Mouse (Mus musculus) C2C12 (cell line): ENCODE results near the gene Musk. TPM values are rescaled to one million over a fixed set of nuclear protein-coding genes. Genes with fewer than 3 reads are reported as not detected.

Experiments used
- H3K27me3 ChIP-seq: one replicate; pipeline ENCODE4 v1.6.1; 2011; ENCODE audit not compliant: control insufficient read depth, insufficient read depth, insufficient read length
- H3K36me3 ChIP-seq: one replicate; pipeline ENCODE4 v1.6.1; 2011; ENCODE audit not compliant: control insufficient read depth, insufficient read depth
- H3K4me3 ChIP-seq: one replicate; pipeline ENCODE4 v1.5.1; 2011; ENCODE audit warnings: mild to moderate bottlenecking, control low read depth; ENCODE audit not compliant: poor library complexity, insufficient read depth, severe bottlenecking
- H3K79me2 ChIP-seq: one replicate; pipeline ENCODE4 v1.6.1; 2011; ENCODE audit not compliant: control insufficient read depth, insufficient read depth
- H3K79me3 ChIP-seq: one replicate; pipeline ENCODE4 v1.6.1; 2011; ENCODE audit warnings: low read depth, control low read depth
- H3ac ChIP-seq: one replicate; pipeline ENCODE3; 2011; ENCODE audit warnings: low read depth; ENCODE audit not compliant: control insufficient read depth, insufficient read length
- CEBPB ChIP-seq: IDR thresholded peaks from one replicate; pipeline ENCODE4 v1.6.1; 2011; ENCODE audit warnings: low read depth, mild to moderate bottlenecking, control low read depth, moderate library complexity
- CTCF ChIP-seq: IDR thresholded peaks from one replicate; pipeline ENCODE4 v1.5.1; 2011; ENCODE audit not compliant: control insufficient read depth, insufficient read depth, insufficient read length
- FOSL1 ChIP-seq: IDR thresholded peaks from one replicate; pipeline ENCODE4 v1.8.0; 2011; ENCODE audit warnings: mild to moderate bottlenecking, low read length; ENCODE audit not compliant: poor library complexity, insufficient read depth, severe bottlenecking
- MAX ChIP-seq: IDR thresholded peaks from one replicate; pipeline ENCODE4 v1.6.1; 2011; ENCODE audit warnings: mild to moderate bottlenecking, control low read depth
- MYOD1 ChIP-seq: IDR thresholded peaks from one replicate; pipeline ENCODE4 v1.6.1; 2011; ENCODE audit warnings: low read depth; ENCODE audit not compliant: control insufficient read depth, insufficient read length
- MYOG ChIP-seq: IDR thresholded peaks from one replicate; pipeline ENCODE4 v1.6.1; 2011; ENCODE audit not compliant: control insufficient read depth, insufficient read length; ENCODE audit errors: extremely low read depth
- USF1 ChIP-seq: IDR thresholded peaks from one replicate; pipeline ENCODE4 v1.6.1; 2011; ENCODE audit warnings: low read depth, mild to moderate bottlenecking, control low read depth, moderate library complexity
- polyA plus RNA-seq: library from polyadenylated mRNA; unstranded; fragments of >200 nt; fragmentation: generic; extraction: Trizol; gene quantifications from one replicate; pipeline ENCODE4 v1.2.1, GENCODE M21; 2012; ENCODE audit warnings: missing spikeins

Gene Musk
- polyA plus RNA-seq, 1 experiment = 10.1 TPM

DNA sequence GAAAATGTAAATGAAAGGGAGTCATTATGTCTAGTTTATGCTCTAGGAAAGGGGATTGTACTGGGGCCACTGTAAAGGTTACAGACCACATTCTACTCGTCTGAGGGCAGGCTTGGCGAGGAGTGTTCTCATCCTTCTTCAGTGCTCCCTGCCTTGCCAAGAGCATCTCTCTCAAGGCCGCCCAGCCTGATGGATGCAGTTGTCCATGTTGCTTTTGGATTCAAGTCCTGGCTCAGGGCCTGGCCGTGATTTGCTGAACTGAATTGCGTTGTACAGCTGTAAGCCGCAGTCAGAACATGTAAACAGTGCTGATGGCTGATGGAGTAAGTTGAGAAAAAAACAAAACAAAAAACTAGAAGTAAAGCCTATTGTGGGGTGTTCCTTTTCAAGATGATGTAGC, 7.4 kb upstream of the Musk start:
- Histone ChIP-seq H3K36me3 (no peaks in the 10 kb centered on the region), H3ac (no peak overlapping the region), H3K27me3 (no peaks in the 10 kb centered on the region), H3K79me3 (no peaks in the 10 kb centered on the region), H3K4me3 (no peak overlapping the region), H3K79me2 (no peaks in the 10 kb centered on the region)
- TF ChIP-seq MYOD1 = no peak
- TF ChIP-seq CTCF = no peak
- no peak for TF ChIP-seq FOSL1
- no peak for TF ChIP-seq MAX
- no peak for TF ChIP-seq USF1
- no peak for TF ChIP-seq MYOG
- no peak for TF ChIP-seq CEBPB

DNA sequence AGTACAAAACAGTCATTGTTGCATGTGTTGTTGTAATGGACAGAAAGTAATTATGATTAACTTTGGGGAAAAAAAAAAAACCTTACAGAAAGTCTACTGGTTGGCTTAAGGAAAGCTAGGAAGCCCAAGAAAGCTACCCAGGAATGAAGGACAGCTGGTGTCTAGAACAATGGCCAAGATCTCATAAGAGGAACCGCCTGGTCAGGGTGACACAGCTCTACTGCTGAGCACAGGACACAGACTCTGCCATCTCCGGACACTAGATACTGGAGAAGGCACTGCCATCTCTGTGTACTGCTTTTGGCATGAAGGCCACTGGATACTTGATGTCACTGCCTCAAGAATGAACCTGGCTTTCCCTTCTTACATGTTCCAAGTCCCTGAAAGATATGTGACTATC, 5.6 kb upstream of the Musk start:
- no peaks in the 10 kb centered on the region for H3K36me3 ChIP-seq
- H3K27me3 ChIP-seq = no peaks in the 10 kb centered on the region
- H3ac ChIP-seq = no peak overlapping the region
- H3K4me3 ChIP-seq = no peak overlapping the region
- TF ChIP-seq MYOD1 (no peak), CTCF (no peak), USF1 (no peak), MYOG (no peak), FOSL1 (no peak), CEBPB (no peak), MAX (no peak)
- H3K79me3 ChIP-seq = no peaks in the 10 kb centered on the region
- no peaks in the 10 kb centered on the region for H3K79me2 ChIP-seq

DNA sequence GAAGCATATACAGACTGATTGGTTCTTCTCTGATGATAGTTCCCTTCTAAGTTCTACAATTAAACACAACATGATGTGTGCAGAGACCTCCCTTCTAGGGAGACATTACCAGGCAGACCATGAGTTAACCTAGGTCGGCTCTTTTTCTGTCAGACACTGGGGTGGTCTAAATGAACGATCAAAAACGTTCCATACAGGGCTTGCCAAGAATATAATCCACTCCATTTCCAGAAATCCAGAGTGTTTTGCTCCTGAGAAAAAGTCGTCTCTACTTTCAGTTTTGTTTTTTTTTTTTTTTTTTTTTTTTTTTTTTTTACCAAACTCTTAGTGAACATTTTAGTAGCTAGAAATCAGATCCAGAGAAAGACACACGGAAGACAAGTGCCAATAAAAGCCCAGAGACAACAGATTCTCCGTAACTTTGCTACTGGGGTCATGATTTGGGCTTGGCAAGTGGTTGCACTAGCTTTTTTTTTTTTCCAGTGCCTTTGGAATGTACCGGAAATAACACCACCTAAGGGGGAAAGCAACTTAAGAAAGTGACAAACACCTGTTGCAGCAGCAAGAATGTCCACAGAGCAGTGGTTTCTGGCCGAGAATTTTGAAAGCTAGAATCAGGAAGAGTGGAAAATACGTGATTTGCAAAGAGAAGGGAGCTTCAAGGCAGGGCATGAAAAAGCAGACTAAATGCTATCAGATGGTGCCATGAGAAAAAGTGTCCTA, 769 bp downstream of the Musk start:
- Histone ChIP-seq H3K27me3 (no peaks in the 10 kb centered on the region), H3K79me2 (no peaks in the 10 kb centered on the region), H3ac (peak overlapping the region; percentile 20), H3K36me3 (no peaks in the 10 kb centered on the region), H3K79me3 (no peaks in the 10 kb centered on the region), H3K4me3 (peak overlapping the region; percentile 16)
- TF ChIP-seq MAX (no peak), MYOD1 (peak; percentile 28), CEBPB (no peak)

DNA sequence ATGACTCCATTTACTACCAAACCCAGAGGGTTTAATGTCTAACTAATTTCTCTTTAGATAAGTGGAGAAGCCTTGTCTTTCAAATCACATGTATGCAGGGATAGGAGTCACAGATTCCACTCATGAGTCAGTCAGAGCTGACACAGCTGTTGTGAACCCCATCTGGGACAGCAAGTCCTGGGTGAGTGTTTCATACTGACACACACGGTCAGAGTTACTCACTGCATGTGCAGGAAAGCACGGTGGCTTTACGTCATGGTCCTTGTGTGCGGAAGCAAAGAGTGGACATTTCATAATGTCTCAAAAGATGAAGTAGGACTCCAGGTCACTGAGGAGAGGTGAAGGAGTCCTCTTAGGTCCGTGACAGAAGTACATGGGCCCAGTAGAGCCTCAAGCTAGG, 3.0 kb downstream of the Musk start:
- no peak overlapping the region for H3ac ChIP-seq
- H3K36me3 ChIP-seq = no peaks in the 10 kb centered on the region
- H3K79me2 ChIP-seq = no peaks in the 10 kb centered on the region
- no peaks in the 10 kb centered on the region for H3K79me3 ChIP-seq
- H3K27me3 ChIP-seq = no peaks in the 10 kb centered on the region
- TF ChIP-seq MYOD1 (peak; percentile 90), USF1 (no peak), FOSL1 (peak; percentile 22), CEBPB (no peak), MYOG (no peak), MAX (peak; percentile 65), CTCF (no peak)
- H3K4me3 ChIP-seq = no peak overlapping the region

DNA sequence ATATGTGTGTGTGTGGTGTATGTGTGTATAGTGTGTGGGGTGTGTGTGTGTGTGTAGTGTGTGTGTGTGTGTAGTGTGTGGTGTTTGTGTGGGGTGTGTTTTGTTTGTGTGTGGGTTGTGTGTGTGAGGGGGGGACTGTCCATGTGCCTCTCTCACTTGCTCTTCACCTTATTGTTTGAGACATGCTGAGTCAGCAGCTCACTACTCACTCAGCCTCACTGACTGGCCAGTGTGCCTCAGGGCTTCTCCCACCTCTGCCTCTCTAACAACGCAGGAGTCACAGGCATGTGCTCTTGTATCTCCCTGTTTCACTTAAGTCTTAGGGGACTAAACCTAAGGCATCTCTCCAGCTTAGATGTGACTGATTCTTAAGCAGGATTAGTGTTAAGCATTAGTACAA, 6.1 kb downstream of the Musk start:
- H3K79me3 ChIP-seq = no peaks in the 10 kb centered on the region
- no peaks in the 10 kb centered on the region for H3K79me2 ChIP-seq
- no peaks in the 10 kb centered on the region for H3K27me3 ChIP-seq
- H3K4me3 ChIP-seq = no peak overlapping the region
- no peak for TF ChIP-seq MAX
- H3K36me3 ChIP-seq = no peaks in the 10 kb centered on the region
- H3ac ChIP-seq = no peak overlapping the region

DNA sequence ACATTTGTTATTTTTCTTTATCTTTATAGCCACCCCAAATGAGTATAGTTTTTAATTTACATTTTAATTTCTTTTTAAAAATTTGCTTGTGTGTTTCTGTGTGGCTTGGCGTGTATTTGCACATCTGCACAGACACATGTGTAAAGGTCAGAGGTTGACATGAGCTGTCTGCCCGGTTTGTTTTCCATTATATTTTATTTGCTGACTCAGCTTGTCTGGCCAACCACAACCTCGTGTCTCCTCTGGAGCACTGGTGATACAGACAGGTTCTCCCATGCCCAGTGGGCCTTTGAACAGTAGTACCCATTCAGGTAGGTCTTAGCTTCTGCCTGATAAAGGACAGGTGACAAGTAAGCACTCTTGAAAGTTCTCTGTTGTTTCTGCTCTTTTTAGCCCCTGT, 7.3 kb downstream of the Musk start:
- no peaks in the 10 kb centered on the region for H3K79me3 ChIP-seq
- no peak for TF ChIP-seq USF1
- no peak for TF ChIP-seq MAX
- H3ac ChIP-seq = no peak overlapping the region
- H3K27me3 ChIP-seq = no peaks in the 10 kb centered on the region
- no peaks in the 10 kb centered on the region for H3K79me2 ChIP-seq
- no peak overlapping the region for H3K4me3 ChIP-seq
- peaks cover 4% of the 10 kb centered on the region for H3K36me3 ChIP-seq
